Mouse (Mus musculus): ENCODE results near the gene Zfp692.
"Not testable (repeated sequence)": the region's sequence is repeated elsewhere in the genome, so short reads cannot be mapped to it uniquely, and the experiment has no call there.

The Zfp692 gene

DNA sequence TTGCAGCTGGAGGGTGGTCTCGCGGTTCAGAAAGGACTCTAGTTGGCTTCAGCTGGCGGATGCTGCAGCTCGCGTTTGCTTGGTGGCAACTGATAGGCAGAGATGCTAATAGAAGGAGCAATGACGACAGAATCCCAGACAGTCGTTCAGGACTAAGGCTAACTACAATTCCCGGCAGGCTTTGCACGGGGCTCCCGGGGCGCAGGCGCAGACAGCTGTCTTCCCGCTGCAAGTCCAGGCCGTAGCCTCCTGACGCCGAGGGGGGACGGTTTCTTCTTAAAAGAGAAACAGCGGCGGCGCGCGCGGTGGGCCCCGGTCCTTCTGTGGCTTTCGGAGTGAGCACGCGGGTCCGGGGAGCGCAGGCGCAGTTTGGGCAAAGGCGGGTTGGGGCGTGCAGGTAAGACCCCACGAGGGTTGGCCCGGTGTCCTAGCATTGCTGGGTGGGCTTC, at the start of gene Zfp692:
TSS of gene Zfp692 (plus strand) at position 210 of the 449 bp plus-strand sequence.
- DNase-seq (ENCODE audit: low spot score) = peak; percentile 81

- DNase-seq (ENCODE audit: low spot score) = no peak
Measured at GRCm38 (mm10) chr11:58257816-58258215, 49.1 kb upstream of the Zfp692 start.

DNA sequence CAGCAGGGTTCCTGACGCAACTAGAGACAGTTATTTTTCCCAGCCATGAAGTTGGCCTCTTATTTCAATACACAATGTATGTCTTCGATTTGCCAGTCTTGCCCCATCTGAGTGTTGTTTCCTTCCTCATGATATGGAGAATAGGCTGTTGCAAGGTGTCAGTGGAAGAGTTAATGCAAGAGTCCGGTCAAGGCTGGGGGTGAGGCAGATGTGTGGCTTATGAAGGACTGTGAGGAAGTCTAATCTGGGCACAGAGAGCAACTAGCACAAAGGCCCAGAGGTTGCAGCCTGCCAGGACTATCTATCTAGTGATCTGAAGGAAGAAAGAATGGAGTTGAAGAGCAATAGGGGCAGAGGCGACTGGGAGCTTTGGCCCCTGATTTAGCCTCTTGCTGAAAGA, 46.7 kb upstream of the Zfp692 start:
- DNase-seq (ENCODE audit: low spot score) = no peak

DNA sequence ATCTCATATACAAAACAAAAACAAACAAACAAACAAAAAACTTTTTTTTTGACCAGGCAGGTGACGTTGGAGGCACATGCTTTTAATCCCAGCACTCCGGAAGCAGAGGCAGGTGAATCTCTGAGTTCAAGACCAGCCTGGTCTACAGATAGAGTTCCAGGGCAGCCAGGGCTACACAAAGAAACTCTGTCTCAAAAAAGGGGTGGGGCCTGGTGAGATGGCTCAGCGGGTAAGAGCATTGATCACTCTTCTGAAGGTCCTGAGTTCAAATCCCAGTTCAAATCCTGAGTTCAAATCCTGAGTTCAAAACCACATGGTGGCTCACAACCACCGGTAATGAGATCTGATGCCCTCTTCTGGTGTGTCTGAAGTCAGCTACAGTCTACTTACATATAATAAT, 45.0 kb upstream of the Zfp692 start:
- no peak for DNase-seq (ENCODE audit: low spot score)

GRCm38 (mm10) chr11:58262336-58262735, 44.5 kb upstream of the Zfp692 start:
- DNase-seq (ENCODE audit: low spot score) = no peak

DNA sequence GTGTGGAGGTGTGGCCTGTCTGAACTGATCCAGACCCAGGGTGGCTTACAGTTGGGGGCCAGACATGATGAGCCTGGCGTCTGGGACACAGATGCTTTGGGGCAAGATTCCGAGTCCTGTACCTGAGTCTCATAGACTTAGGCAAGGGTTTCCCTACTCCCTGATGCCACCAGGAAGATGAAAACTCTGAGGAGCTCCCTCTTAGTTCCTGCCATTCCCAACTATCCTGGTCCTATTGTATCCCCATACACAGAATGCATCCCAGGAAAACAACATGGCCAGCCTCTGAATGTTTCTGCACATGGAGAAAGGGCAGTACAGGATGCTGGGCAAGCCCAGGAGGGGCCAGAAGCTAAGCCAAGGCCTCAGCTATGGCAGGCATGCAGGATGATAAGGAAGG, 43.4 kb upstream of the Zfp692 start:
- DNase-seq (ENCODE audit: low spot score) = no peak

DNA sequence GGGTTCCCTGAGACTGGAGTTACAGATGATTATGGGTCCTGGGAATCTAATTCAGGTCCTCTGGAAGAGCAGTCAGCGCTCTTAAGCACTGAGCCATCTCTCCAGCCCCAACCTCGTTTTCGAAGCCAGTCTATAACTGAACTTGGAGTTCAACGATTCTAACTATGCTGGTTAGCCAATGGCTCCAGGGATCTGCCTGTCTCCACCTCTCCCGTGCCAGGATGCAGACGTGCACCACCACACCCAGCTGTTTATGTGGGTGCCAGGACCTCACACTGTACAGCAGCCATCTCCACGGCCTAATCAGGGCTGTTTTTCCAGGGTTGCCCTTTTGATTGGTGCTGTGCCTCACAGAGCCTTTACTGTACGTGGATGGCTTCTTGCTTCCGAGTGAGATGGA, 42.3 kb upstream of the Zfp692 start:
- no peak for DNase-seq (ENCODE audit: low spot score)

- no peak for DNase-seq (ENCODE audit: low spot score)
Measured at GRCm38 (mm10) chr11:58268285-58268684, 38.6 kb upstream of the Zfp692 start.

GRCm38 (mm10) chr11:58274572-58274971, 32.3 kb upstream of the Zfp692 start, which contains the start of gene 4930438A08Rik:
TSS of gene 4930438A08Rik (plus strand) at chr11:58274799.
- DNase-seq (ENCODE audit: low spot score) = no peak

GRCm38 (mm10) chr11:58275756-58276155, 31.1 kb upstream of the Zfp692 start:
- DNase-seq (ENCODE audit: low spot score) = no peak

- no peak for DNase-seq (ENCODE audit: low spot score)
Measured at GRCm38 (mm10) chr11:58281970-58282496, 24.8 kb upstream of the Zfp692 start.

- no peak for DNase-seq (ENCODE audit: low spot score)
Measured at GRCm38 (mm10) chr11:58282518-58282917, 24.4 kb upstream of the Zfp692 start.

GRCm38 (mm10) chr11:58289992-58290682, 16.7 kb upstream of the Zfp692 start:
- DNase-seq (ENCODE audit: low spot score) = no peak

DNA sequence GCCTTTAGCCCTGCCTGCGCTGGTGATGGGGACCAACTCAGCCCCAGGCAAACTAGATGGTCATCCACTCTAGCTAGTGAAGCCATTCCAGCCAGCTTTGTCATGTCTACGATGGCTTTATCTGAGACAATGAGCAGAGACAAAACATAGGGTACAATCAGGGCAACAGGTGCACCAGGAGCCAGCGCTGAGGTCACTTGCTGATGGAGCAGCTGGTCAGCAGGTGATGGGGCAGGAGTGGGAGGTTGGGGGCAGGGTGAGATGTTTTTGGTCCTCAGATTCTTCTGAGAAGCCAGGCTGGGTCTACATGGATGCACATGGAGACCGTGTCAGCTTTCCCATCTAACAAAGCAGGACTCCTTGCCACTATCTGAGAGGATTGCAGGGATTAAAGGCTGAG, 16.1 kb upstream of the Zfp692 start:
- DNase-seq (ENCODE audit: low spot score) = no peak

DNA sequence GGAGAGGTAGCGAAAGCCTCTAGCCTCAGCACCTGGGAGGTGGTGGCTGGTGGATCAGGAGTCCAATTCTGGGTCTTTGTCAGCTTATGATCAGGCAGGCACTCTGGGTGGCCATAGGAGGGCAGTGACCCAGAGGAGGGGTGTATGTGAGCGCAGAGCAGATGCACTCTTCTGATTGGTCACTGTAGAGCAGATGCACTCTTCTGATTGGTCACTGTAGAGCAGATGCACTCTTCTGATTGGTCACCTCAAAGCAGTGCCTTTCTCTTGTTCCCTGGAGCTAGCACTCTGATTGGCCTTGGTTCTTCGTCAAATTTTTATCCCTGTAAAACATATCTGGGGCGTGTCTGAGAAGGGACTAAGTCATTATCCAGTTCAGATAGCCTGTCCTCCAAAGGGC, 14.1 kb upstream of the Zfp692 start:
- no peak for DNase-seq (ENCODE audit: low spot score)

- DNase-seq (ENCODE audit: low spot score) = no peak
Measured at GRCm38 (mm10) chr11:58297396-58297795, 9.5 kb upstream of the Zfp692 start.

- no peak for DNase-seq (ENCODE audit: low spot score)
Measured at GRCm38 (mm10) chr11:58301057-58301456, 5.8 kb upstream of the Zfp692 start.

DNA sequence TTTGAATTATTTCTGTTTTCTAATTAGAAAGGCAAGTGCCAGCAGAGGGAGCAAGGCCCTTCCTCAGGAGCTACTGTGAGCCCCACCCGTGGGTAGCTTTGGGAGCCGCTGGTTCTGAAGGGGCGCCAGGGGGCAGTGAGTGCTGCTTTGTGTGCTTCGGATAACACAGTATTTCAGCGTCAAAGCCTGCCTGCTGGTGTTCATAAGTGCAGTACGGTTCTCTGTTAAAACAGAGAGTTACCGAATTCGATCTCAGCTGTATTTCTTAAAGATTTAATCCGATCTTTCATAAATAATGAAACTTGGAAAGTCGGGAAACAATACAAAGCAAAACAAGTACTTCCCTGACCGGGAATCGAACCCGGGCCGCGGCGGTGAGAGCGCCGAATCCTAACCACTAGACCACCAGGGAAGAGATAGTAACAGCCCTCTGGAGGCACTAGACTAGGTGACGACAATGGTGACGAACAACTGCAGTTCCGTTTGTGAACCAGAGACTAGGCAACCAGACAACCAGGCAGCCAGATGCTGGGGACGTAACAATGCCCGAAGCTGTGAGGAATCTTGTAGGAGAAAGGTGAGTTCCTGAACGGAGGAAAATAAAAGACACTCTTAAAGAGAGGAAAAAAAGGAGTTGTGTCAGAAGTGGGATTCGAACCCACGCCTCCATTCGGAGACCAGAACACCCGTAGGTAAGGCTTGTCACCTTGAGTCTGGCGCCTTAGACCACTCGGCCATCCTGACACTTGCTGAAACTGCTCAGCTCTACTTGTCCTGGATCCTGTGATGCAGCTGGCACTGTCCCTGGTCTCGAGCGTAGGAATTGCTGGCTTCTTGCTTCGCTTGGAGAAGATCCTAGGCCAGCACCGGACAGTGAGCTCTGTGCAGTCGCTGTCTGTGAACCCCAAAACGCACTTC, 4.8 kb upstream of the Zfp692 start:
- DNase-seq (ENCODE audit: low spot score) = peak; percentile 85

DNA sequence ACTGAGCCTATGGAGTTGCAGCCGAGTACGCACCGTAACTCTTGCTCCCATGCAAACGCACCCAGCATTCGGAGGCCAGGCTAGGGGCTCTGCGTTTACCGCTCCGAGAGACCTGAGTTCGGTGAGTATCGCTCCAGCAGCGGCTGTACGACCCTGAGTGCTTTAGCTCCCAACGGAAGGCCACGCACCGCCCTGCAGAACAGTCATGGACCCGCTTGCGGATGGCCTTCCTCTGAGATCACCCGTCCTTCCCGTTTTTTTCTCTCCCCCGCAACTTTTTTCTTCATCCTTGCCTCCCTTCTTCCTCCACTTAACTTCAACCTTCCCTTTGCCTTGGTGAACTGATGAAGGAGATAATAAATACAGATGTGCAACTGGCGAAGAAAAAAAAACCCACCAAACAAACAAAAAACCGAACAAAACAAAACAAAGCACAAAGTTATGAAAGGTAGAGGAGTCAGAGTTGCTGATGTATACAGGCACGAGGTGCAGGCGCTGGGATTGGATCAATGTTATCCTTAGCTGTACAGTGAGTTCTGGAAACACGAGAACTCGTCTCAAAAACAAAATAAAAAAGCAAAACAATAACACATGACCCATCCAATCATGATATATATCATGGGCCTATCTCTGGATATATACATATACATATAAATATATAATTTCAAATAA, 4.0 kb upstream of the Zfp692 start:
- no peak for DNase-seq (ENCODE audit: low spot score)

GRCm38 (mm10) chr11:58303594-58303993, 3.3 kb upstream of the Zfp692 start:
- no peak for DNase-seq (ENCODE audit: low spot score)

DNA sequence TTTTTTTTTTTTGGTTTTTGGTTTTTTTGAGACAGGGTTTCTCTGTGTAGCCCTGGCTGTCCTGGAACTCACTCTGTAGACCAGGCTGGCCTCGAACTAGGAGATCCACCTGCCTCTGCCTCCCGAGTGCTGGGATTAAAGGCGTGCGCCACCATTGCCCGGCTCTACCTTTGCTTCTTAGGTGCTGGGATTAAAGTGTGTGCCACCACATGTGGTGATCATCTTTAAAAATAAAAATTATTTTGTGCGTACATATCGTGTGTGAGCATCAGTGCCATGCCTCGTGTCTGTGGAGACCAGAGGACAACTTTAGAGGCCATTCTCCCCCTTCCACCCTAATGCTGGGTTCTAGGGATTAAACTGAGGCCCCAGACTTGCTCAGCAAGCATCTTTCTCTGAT, 1.6 kb upstream of the Zfp692 start:
- DNase-seq (ENCODE audit: low spot score) = not testable (repeated sequence)

DNA sequence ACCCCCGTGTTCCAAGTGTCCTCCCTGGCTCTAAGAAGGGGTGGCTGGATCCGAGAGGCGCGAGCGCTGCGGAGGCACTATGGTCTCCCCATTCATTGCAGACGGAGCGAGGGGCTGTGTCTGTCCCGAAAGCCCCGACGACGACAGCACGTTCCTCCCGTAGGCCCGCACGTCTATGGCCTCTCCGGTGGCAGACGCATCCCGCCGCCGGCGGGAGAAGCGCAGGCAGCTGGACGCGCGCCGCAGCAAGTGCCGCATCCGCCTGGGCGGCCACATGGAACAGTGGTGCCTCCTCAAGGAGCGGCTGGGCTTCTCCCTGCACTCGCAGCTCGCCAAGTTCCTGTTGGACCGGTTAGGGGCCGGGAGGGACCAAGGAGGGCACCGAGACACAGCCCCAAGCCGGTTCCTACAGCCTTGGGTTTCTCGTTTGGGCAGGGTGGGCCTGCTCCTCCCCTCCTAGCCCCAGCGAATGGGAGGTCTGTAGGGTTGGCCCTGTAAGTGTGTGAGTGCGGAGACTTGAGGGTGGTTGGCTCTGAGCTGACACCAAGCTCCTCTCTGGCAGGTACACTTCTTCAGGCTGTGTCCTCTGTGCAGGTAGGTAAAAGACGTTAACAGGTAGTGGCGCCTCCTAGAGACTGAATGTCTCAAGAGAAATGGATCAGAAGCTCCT, 677 bp downstream of the Zfp692 start:
- no peak for DNase-seq (ENCODE audit: low spot score)

Data from urinary bladder, postnatal 10 days (tissue).